Mouse (Mus musculus) limb, embryonic 10.5 days (tissue): Measurements from ENCODE around the gene Akap5. TPM values are rescaled to one million over a fixed set of nuclear protein-coding genes. Genes with fewer than 3 reads are reported as not detected.
A peak's percentile ranks its signal among the peaks of the same experiment; 100 is the strongest.

Experiments used
- DNase-seq: peaks from one replicate; pipeline ENCODE4 v3.0.0-alpha.2; 2017; ENCODE audit warnings: low spot score
- H3K27ac ChIP-seq: fragments of 300-500 bp; sonication (generic); 2 replicates; pipeline ENCODE4 v1.5.1; 2016; ENCODE audit warnings: mild to moderate bottlenecking
- H3K27me3 ChIP-seq: fragments of 300-500 bp; sonication (generic); 2 replicates; pipeline ENCODE4 v1.6.1; 2016; ENCODE audit warnings: low read depth, mild to moderate bottlenecking; ENCODE audit not compliant: poor library complexity, severe bottlenecking
- H3K36me3 ChIP-seq: fragments of 300-500 bp; sonication (generic); 2 replicates; pipeline ENCODE4 v1.6.1; 2016; ENCODE audit warnings: mild to moderate bottlenecking, moderate library complexity
- H3K4me1 ChIP-seq: fragments of 300-500 bp; sonication (generic); 2 replicates; pipeline ENCODE4 v1.6.1; 2016
- H3K4me3 ChIP-seq: fragments of 300-500 bp; sonication (generic); 2 replicates; pipeline ENCODE4 v1.5.1; 2016; ENCODE audit warnings: mild to moderate bottlenecking, moderate library complexity
- H3K9me3 ChIP-seq: fragments of 300-500 bp; sonication (generic); replicated peaks from 2 replicates; pipeline ENCODE4 v1.6.1; 2016; ENCODE audit warnings: mild to moderate bottlenecking
- WGBS: fragments of 180-500 bp; shearing (Covaris S2); methylation state at CpG from one replicate; pipeline ENCODE4 v1.1.7; 2016; 5-methylcytosine and 5-hydroxymethylcytosine counted together
- polyA plus RNA-seq: library from polyadenylated mRNA; unstranded; fragments of >200 nt; fragmentation: Nextera tagmentation; extraction: Ambion mirVana; gene quantifications from 2 replicates; pipeline ENCODE4 v1.2.1, GENCODE M21; 2016

Gene Akap5
- polyA plus RNA-seq = 1.2 and 1.9 TPM in 2 replicates

- peak; percentile 89 for DNase-seq
- peaks cover 19% of the 10 kb centered on the region for H3K27me3 ChIP-seq
- no peaks in the 10 kb centered on the region for H3K9me3 ChIP-seq
- peak within 1 kb of the TSS; percentile 69 for H3K4me3 ChIP-seq
- H3K4me1 ChIP-seq = peaks cover 12% of the 10 kb centered on the region
- H3K27ac ChIP-seq = peak within 1 kb of the TSS; percentile 82
- 2% methylated on average over 53 of the region's 53 CpGs for WGBS
- H3K36me3 ChIP-seq = peaks cover 17% of the 10 kb centered on the region
Measured at GRCm38 (mm10) chr12:76324679-76325431, at the start of gene Akap5. TSS of gene Akap5 (plus strand) at chr12:76324891.

- no peaks in the 10 kb centered on the region for H3K27me3 ChIP-seq
- H3K27ac ChIP-seq = no peak overlapping the region
- peaks cover 77% of the 10 kb centered on the region for H3K36me3 ChIP-seq
- no peaks in the 10 kb centered on the region for H3K9me3 ChIP-seq
- WGBS = 91% methylated on average over 6 of the region's 6 CpGs
- no peaks in the 10 kb centered on the region for H3K4me1 ChIP-seq
- DNase-seq = no peak
- H3K4me3 ChIP-seq = no peak overlapping the region
Measured at GRCm38 (mm10) chr12:76278209-76278608, 46.5 kb upstream of the Akap5 start.

GRCm38 (mm10) chr12:76280556-76280955, 44.1 kb upstream of the Akap5 start:
- Histone ChIP-seq H3K27ac (no peak overlapping the region), H3K36me3 (peaks cover 88% of the 10 kb centered on the region), H3K4me1 (no peaks in the 10 kb centered on the region), H3K27me3 (no peaks in the 10 kb centered on the region), H3K4me3 (no peak overlapping the region), H3K9me3 (no peaks in the 10 kb centered on the region)
- DNase-seq = no peak
- 94% methylated on average over 9 of the region's 9 CpGs for WGBS

GRCm38 (mm10) chr12:76281111-76281660, 43.5 kb upstream of the Akap5 start:
- H3K27me3 ChIP-seq = no peaks in the 10 kb centered on the region
- peaks cover 87% of the 10 kb centered on the region for H3K36me3 ChIP-seq
- no peaks in the 10 kb centered on the region for H3K4me1 ChIP-seq
- 86% methylated on average over 2 of the region's 2 CpGs for WGBS
- H3K27ac ChIP-seq = no peak overlapping the region
- DNase-seq = no peak
- no peak overlapping the region for H3K4me3 ChIP-seq
- no peaks in the 10 kb centered on the region for H3K9me3 ChIP-seq

GRCm38 (mm10) chr12:76282132-76282531, 42.6 kb upstream of the Akap5 start:
- Histone ChIP-seq H3K27me3 (no peaks in the 10 kb centered on the region), H3K27ac (no peak overlapping the region), H3K4me3 (no peak overlapping the region), H3K36me3 (peaks cover 86% of the 10 kb centered on the region), H3K4me1 (no peaks in the 10 kb centered on the region), H3K9me3 (no peaks in the 10 kb centered on the region)
- WGBS = 93% methylated on average over 4 of the region's 4 CpGs
- no peak for DNase-seq

- no peaks in the 10 kb centered on the region for H3K4me1 ChIP-seq
- H3K4me3 ChIP-seq = no peak overlapping the region
- WGBS = 98% methylated on average over 17 of the region's 17 CpGs
- H3K9me3 ChIP-seq = no peaks in the 10 kb centered on the region
- no peak overlapping the region for H3K27ac ChIP-seq
- peaks cover 86% of the 10 kb centered on the region for H3K36me3 ChIP-seq
- H3K27me3 ChIP-seq = no peaks in the 10 kb centered on the region
- DNase-seq = no peak
Measured at GRCm38 (mm10) chr12:76282532-76283173, 42.0 kb upstream of the Akap5 start.

- no peak overlapping the region for H3K4me3 ChIP-seq
- H3K27me3 ChIP-seq = no peaks in the 10 kb centered on the region
- no peaks in the 10 kb centered on the region for H3K9me3 ChIP-seq
- DNase-seq = no peak
- 78% methylated on average over 6 of the region's 6 CpGs for WGBS
- H3K4me1 ChIP-seq = no peaks in the 10 kb centered on the region
- H3K27ac ChIP-seq = no peak overlapping the region
- H3K36me3 ChIP-seq = peaks cover 86% of the 10 kb centered on the region
Measured at GRCm38 (mm10) chr12:76285418-76285817, 39.3 kb upstream of the Akap5 start.

GRCm38 (mm10) chr12:76287986-76288385, 36.7 kb upstream of the Akap5 start:
- no peak overlapping the region for H3K27ac ChIP-seq
- WGBS = 95% methylated on average over 8 of the region's 8 CpGs
- H3K9me3 ChIP-seq = no peaks in the 10 kb centered on the region
- H3K27me3 ChIP-seq = no peaks in the 10 kb centered on the region
- H3K4me1 ChIP-seq = no peaks in the 10 kb centered on the region
- peaks cover 86% of the 10 kb centered on the region for H3K36me3 ChIP-seq
- H3K4me3 ChIP-seq = no peak overlapping the region
- DNase-seq = no peak

GRCm38 (mm10) chr12:76288494-76288893, 36.2 kb upstream of the Akap5 start:
- H3K36me3 ChIP-seq = peaks cover 86% of the 10 kb centered on the region
- H3K9me3 ChIP-seq = no peaks in the 10 kb centered on the region
- 95% methylated on average over 5 of the region's 5 CpGs for WGBS
- no peak overlapping the region for H3K27ac ChIP-seq
- no peak for DNase-seq
- H3K4me3 ChIP-seq = no peak overlapping the region
- H3K27me3 ChIP-seq = no peaks in the 10 kb centered on the region
- no peaks in the 10 kb centered on the region for H3K4me1 ChIP-seq

GRCm38 (mm10) chr12:76289428-76289827, 35.3 kb upstream of the Akap5 start:
- WGBS = 97% methylated on average over 12 of the region's 12 CpGs
- Histone ChIP-seq H3K9me3 (no peaks in the 10 kb centered on the region), H3K27ac (no peak overlapping the region), H3K4me1 (no peaks in the 10 kb centered on the region), H3K27me3 (no peaks in the 10 kb centered on the region), H3K4me3 (no peak overlapping the region), H3K36me3 (peaks cover 86% of the 10 kb centered on the region)
- DNase-seq = no peak

- no peak for DNase-seq
- WGBS = 92% methylated on average over 2 of the region's 2 CpGs
- Histone ChIP-seq H3K27ac (no peak overlapping the region), H3K36me3 (peaks cover 89% of the 10 kb centered on the region), H3K4me3 (no peak overlapping the region), H3K9me3 (no peaks in the 10 kb centered on the region), H3K27me3 (no peaks in the 10 kb centered on the region), H3K4me1 (no peaks in the 10 kb centered on the region)
Measured at GRCm38 (mm10) chr12:76290271-76290670, 34.4 kb upstream of the Akap5 start.

- DNase-seq = peak; percentile 80
- no peaks in the 10 kb centered on the region for H3K9me3 ChIP-seq
Measured at GRCm38 (mm10) chr12:76293192-76293591, 31.5 kb upstream of the Akap5 start.

GRCm38 (mm10) chr12:76297830-76298229, 26.9 kb upstream of the Akap5 start:
- Histone ChIP-seq H3K4me3 (no peak overlapping the region), H3K36me3 (peaks cover 99% of the 10 kb centered on the region), H3K4me1 (no peaks in the 10 kb centered on the region), H3K9me3 (no peaks in the 10 kb centered on the region), H3K27ac (no peak overlapping the region), H3K27me3 (no peaks in the 10 kb centered on the region)
- WGBS = 88% methylated on average over 5 of the region's 5 CpGs
- DNase-seq = no peak

More at GRCm38 (mm10) chr12:76293192-76293591, 31.5 kb upstream of the Akap5 start:
- Histone ChIP-seq H3K27me3 (no peaks in the 10 kb centered on the region), H3K4me3 (no peak overlapping the region), H3K36me3 (peaks cover 97% of the 10 kb centered on the region), H3K27ac (no peak overlapping the region), H3K4me1 (no peaks in the 10 kb centered on the region)
- WGBS = 65% methylated on average over 7 of the region's 7 CpGs
